Mouse (Mus musculus): ENCODE data around the gene Panx1.

DNA sequence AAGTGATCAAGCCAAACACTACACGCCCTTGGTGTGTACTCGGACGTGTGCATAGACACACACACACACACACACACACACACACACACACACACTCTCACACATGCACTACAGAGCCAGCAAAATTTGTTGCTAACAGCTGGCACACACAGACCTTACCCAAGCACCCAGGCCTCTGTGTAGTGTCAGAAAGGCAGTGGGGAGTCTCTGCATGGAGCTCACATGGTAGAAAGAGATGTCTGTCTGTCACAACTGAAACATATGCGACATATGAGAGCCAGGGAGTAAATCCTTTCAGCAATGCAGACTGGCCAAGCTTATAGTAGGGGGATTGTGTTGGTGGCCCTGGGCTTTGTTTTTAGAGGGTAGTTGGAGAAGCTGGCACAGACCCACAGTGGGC, 12.5 kb downstream of the Panx1 start:
- TF ChIP-seq CTCF (IDR thresholded peaks at IDR 0.05; ENCODE audit: low read depth, low read length) = no peak
- TF ChIP-seq POLR2A (IDR thresholded peaks at IDR 0.05; ENCODE audit: borderline replicate concordance, low read depth, low read length) = no peak

Measured in bone marrow macrophage, adult 2 months (primary cell).